Mouse (Mus musculus) testis, adult 2 months (tissue): ENCODE measurements around the gene Mmd.

Experiments
- CTCF ChIP-seq: fragments of 200-500 bp; IDR thresholded peaks from 2 replicates; pipeline ENCODE4 v1.5.1; 2012; ENCODE audit warnings: low read depth, mild to moderate bottlenecking, inconsistent platforms, low read length, moderate library complexity; ENCODE audit not compliant: control insufficient read depth, insufficient read depth, insufficient replicate concordance
- POLR2A ChIP-seq: fragments of 200-500 bp; IDR thresholded peaks from 2 replicates; pipeline ENCODE4 v1.6.1; 2012; ENCODE audit warnings: low read depth, mild to moderate bottlenecking, inconsistent platforms, low read length, moderate library complexity; ENCODE audit not compliant: control insufficient read depth

DNA sequence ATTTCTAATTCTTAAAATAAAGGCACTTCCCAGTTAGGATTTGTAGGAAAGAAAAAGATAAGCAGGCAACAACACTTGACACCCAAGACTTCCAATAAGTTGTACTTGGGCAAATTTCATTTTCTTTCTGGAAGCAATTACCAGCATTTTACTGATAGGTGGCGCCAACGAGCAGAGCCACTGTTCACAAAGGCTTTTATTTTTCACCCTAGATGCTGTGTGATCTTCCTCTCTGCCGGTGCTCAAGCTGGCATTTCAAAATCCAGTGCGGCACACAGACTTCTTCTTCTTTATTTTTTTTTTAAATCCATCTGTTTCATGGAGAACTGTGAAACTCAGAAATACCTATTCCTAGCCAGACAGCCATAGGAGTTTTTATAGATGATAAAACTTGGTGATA, 68.2 kb downstream of the Mmd start:
- TF ChIP-seq POLR2A, result no peak
- no peak for TF ChIP-seq CTCF
